Mouse (Mus musculus) olfactory bulb, adult 2 months (tissue): ENCODE measurements around the gene Tcf3.

Experiments used
- CTCF ChIP-seq: fragments of 200-500 bp; IDR thresholded peaks from 2 replicates; pipeline ENCODE4 v1.5.1; 2012; ENCODE audit warnings: low read depth, mild to moderate bottlenecking, low read length, moderate library complexity; ENCODE audit not compliant: insufficient read depth
- POLR2A ChIP-seq: fragments of 200-500 bp; IDR thresholded peaks from 2 replicates; pipeline ENCODE4 v1.6.1; 2012; ENCODE audit warnings: mild to moderate bottlenecking, low read depth, low read length, moderate library complexity; ENCODE audit not compliant: insufficient read depth

DNA sequence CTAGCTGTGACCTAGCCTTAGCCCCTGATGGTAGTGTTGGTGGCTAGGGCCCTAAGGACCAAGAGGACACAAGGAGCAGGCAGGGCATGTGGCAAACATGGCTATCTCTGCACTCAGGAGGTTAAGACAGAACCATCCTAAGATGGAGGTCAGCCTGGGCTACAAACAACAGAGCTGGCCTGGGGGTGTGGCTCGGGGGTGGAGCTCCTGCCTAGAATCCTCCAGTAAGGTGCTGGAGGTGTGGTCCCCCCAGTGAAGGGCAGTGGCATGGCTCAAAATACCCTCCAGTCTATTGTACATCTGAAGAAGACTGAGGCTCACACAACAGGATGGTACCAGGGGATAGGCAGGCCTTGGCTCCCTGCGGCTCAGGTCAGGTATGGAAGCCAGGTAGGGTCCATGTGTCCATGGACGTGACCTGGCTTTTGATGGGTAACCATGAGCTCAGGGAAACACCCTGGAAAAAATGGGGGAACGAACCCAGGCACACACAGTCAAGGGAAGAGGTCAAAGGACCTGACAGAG, 49.3 kb downstream of the Tcf3 start:
- TF ChIP-seq CTCF (no peak), POLR2A (no peak)
